Mouse (Mus musculus): Measurements from ENCODE around the gene Arid4a. TPM values are rescaled to one million over a fixed set of nuclear protein-coding genes. Genes with fewer than 3 reads are reported as not detected.

The Arid4a gene
- total RNA-seq (2014; fragmentation: Nextera tagmentation) (55.4 and 57.4 TPM in 2 replicates), total RNA-seq (2017) (44.5 and 57.5 TPM in 2 replicates), polyA plus RNA-seq (2012) (11.7 and 12.4 TPM in 2 replicates)

- Histone ChIP-seq H3K27me3 (ENCODE audit: insufficient read depth, low read length) (no peaks in the 10 kb centered on the region), H3K36me3 (replicated peaks) (peaks cover 44% of the 10 kb centered on the region), H3K4me3 (ENCODE audit: low read depth, low read length) (peak within 1 kb of the TSS; percentile 84), H3K9me3 (replicated peaks) (no peaks in the 10 kb centered on the region), H3K4me1 (ENCODE audit: insufficient read depth, low read depth, low read length) (peaks cover 35% of the 10 kb centered on the region)
- no peak for TF ChIP-seq POLR2AphosphoS5 (IDR thresholded peaks at IDR 0.05; ENCODE audit: insufficient replicate concordance, low read depth, low read length)
- DNase-seq (ENCODE audit: low spot score) (peak; percentile 100), ATAC-seq (ENCODE audit: extremely low read depth, insufficient number of reproducible peaks, low FRiP score, poor library complexity, severe bottlenecking) (peak; percentile 97)
Observed at GRCm38 (mm10) chr12:71015363-71016210, at the start of gene Arid4a. Arid4a (plus strand) TSS chr12:71015990.

DNA sequence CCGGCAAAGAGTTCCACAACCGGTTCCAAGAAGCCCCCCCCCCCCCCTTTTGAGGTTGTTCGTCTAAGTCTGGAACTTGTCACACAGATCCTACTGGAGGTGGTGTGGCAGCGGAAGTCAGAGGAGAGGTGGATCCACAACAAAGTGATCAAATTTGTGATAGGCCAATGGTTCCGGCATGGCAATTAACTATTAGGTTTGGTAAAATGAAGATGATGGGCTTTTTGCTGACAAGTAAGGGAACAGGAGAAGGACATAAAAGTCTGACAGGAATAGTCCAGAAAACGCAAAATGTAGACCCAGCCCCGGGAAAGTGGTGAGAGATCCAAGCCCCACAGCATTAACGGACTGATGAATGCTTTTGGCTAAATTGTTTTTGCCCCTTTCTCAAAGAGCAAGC is 48.2 kb upstream of the Arid4a start:
- TF ChIP-seq TAL1 (conservative IDR thresholded peaks at IDR 0.05; ENCODE audit: low read depth, low read length) = no peak
- TF ChIP-seq GATA1 (IDR thresholded peaks at IDR 0.05; ENCODE audit: borderline replicate concordance, low read length) = no peak
- no peak for TF ChIP-seq POLR2AphosphoS5 (IDR thresholded peaks at IDR 0.05; ENCODE audit: insufficient replicate concordance, low read depth, low read length)
- no peak for TF ChIP-seq GATA2 (IDR thresholded peaks at IDR 0.05; ENCODE audit: borderline replicate concordance, low read depth, low read length)
- TF ChIP-seq CTCF (IDR thresholded peaks at IDR 0.05; ENCODE audit: low read depth, low read length) = no peak
- H3K4me1 ChIP-seq (ENCODE audit: insufficient read depth, low read depth, low read length) = peaks cover 22% of the 10 kb centered on the region
- no peak for DNase-seq (ENCODE audit: low spot score)
- no peaks in the 10 kb centered on the region for H3K27me3 ChIP-seq (ENCODE audit: insufficient read depth, low read length)
- peaks cover 14% of the 10 kb centered on the region for H3K36me3 ChIP-seq (replicated peaks)
- ATAC-seq (ENCODE audit: extremely low read depth, insufficient number of reproducible peaks, low FRiP score, poor library complexity, severe bottlenecking) = no peak
- H3K9me3 ChIP-seq (replicated peaks) = no peaks in the 10 kb centered on the region
- peak overlapping the region; percentile 77 for H3K4me3 ChIP-seq (ENCODE audit: low read depth, low read length)

- no peaks in the 10 kb centered on the region for H3K27me3 ChIP-seq (ENCODE audit: insufficient read depth, low read length)
- DNase-seq (ENCODE audit: low spot score) (peak; percentile 84), ATAC-seq (ENCODE audit: extremely low read depth, insufficient number of reproducible peaks, low FRiP score, poor library complexity, severe bottlenecking) (peak; percentile 70)
- no peak for TF ChIP-seq GATA1 (IDR thresholded peaks at IDR 0.05; ENCODE audit: borderline replicate concordance, low read length)
- TF ChIP-seq CTCF (IDR thresholded peaks at IDR 0.05; ENCODE audit: low read depth, low read length) = peak; percentile 66
- peak overlapping the region; percentile 77 for H3K4me3 ChIP-seq (ENCODE audit: low read depth, low read length)
- no peaks in the 10 kb centered on the region for H3K9me3 ChIP-seq (replicated peaks)
- H3K36me3 ChIP-seq (replicated peaks) = peaks cover 9% of the 10 kb centered on the region
- H3K4me1 ChIP-seq (ENCODE audit: insufficient read depth, low read depth, low read length) = peaks cover 22% of the 10 kb centered on the region
Observed at GRCm38 (mm10) chr12:70968141-70968790, 47.5 kb upstream of the Arid4a start.

- TF ChIP-seq POLR2AphosphoS5 (IDR thresholded peaks at IDR 0.05; ENCODE audit: insufficient replicate concordance, low read depth, low read length) (no peak), GATA1 (IDR thresholded peaks at IDR 0.05; ENCODE audit: borderline replicate concordance, low read length) (no peak), GATA2 (IDR thresholded peaks at IDR 0.05; ENCODE audit: borderline replicate concordance, low read depth, low read length) (no peak), TAL1 (conservative IDR thresholded peaks at IDR 0.05; ENCODE audit: low read depth, low read length) (no peak), CTCF (IDR thresholded peaks at IDR 0.05; ENCODE audit: low read depth, low read length) (no peak)
- Histone ChIP-seq H3K36me3 (replicated peaks) (peaks cover 4% of the 10 kb centered on the region), H3K27me3 (ENCODE audit: insufficient read depth, low read length) (no peaks in the 10 kb centered on the region), H3K4me1 (ENCODE audit: insufficient read depth, low read depth, low read length) (peaks cover 24% of the 10 kb centered on the region), H3K9me3 (replicated peaks) (no peaks in the 10 kb centered on the region), H3K4me3 (ENCODE audit: low read depth, low read length) (peak overlapping the region; percentile 77)
- ATAC-seq (ENCODE audit: extremely low read depth, insufficient number of reproducible peaks, low FRiP score, poor library complexity, severe bottlenecking) = peak; percentile 41
- no peak for DNase-seq (ENCODE audit: low spot score)
Observed at GRCm38 (mm10) chr12:70968791-70969307, 46.9 kb upstream of the Arid4a start.

DNA sequence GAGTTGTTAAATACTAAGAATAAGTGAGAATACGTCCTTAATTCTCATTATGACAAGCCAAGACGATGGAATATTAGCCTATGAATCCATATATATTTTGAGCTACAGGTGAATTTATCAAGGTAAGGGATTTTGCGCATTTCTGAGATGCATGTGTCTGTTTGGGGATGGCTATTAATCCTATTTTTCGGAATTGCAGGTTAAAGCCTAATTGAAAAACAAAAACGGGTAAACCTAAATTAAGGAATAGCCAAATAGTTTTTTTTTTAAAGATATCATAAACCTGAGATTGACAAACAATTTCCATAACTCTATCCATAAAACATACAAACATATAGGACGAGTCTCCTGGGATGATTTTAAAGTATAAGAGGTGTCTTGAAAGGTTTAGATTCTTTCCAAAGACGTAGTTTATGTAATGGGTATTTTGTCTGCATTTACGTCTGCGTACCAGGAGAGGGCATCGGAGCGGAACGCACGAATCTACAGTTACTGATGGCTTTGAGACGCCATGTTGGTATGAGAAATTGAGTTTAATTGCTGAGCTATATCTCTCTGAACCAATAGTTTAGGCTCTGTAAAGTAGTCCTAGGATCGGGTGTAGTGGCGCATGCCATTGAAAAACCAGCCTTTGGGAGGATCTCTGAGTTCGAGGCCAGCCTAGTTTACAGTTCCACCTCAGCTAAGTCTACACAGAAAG is 46.2 kb upstream of the Arid4a start:
- DNase-seq (ENCODE audit: low spot score) (peak; percentile 43), ATAC-seq (ENCODE audit: extremely low read depth, insufficient number of reproducible peaks, low FRiP score, poor library complexity, severe bottlenecking) (peak; percentile 30)
- Histone ChIP-seq H3K36me3 (replicated peaks) (no peaks in the 10 kb centered on the region), H3K4me1 (ENCODE audit: insufficient read depth, low read depth, low read length) (peaks cover 27% of the 10 kb centered on the region), H3K9me3 (replicated peaks) (no peaks in the 10 kb centered on the region), H3K27me3 (ENCODE audit: insufficient read depth, low read length) (no peaks in the 10 kb centered on the region), H3K4me3 (ENCODE audit: low read depth, low read length) (peak overlapping the region; percentile 44)
- TF ChIP-seq CTCF (IDR thresholded peaks at IDR 0.05; ENCODE audit: low read depth, low read length) = peak; percentile 68
- TF ChIP-seq TAL1 (conservative IDR thresholded peaks at IDR 0.05; ENCODE audit: low read depth, low read length) = no peak

GRCm38 (mm10) chr12:70973831-70974230 is 42.0 kb upstream of the Arid4a start:
- DNase-seq (ENCODE audit: low spot score) (no peak), ATAC-seq (ENCODE audit: extremely low read depth, insufficient number of reproducible peaks, low FRiP score, poor library complexity, severe bottlenecking) (no peak)
- H3K36me3 ChIP-seq (replicated peaks) = peaks cover 16% of the 10 kb centered on the region
- TF ChIP-seq GATA2 (IDR thresholded peaks at IDR 0.05; ENCODE audit: borderline replicate concordance, low read depth, low read length) (no peak), CTCF (IDR thresholded peaks at IDR 0.05; ENCODE audit: low read depth, low read length) (no peak), POLR2AphosphoS5 (IDR thresholded peaks at IDR 0.05; ENCODE audit: insufficient replicate concordance, low read depth, low read length) (no peak), TAL1 (conservative IDR thresholded peaks at IDR 0.05; ENCODE audit: low read depth, low read length) (no peak), GATA1 (IDR thresholded peaks at IDR 0.05; ENCODE audit: borderline replicate concordance, low read length) (no peak)
- H3K4me1 ChIP-seq (ENCODE audit: insufficient read depth, low read depth, low read length) = peaks cover 33% of the 10 kb centered on the region
- no peaks in the 10 kb centered on the region for H3K27me3 ChIP-seq (ENCODE audit: insufficient read depth, low read length)
- H3K4me3 ChIP-seq (ENCODE audit: low read depth, low read length) = peak overlapping the region; percentile 91; the same call in 1 of the 2 replicates
- H3K9me3 ChIP-seq (replicated peaks) = no peaks in the 10 kb centered on the region

Data from G1E (cell line).